Mouse (Mus musculus): Measurements from ENCODE around the gene Fmo2.

Fmo2 gene

GRCm38 (mm10) chr1:162888646-162889045, 9.9 kb downstream of the Fmo2 start:
- no peak for DNase-seq

GRCm38 (mm10) chr1:162887644-162888043, 10.9 kb downstream of the Fmo2 start:
- DNase-seq: no peak

- DNase-seq: no peak
Measured at GRCm38 (mm10) chr1:162886138-162886816, 12.2 kb downstream of the Fmo2 start.

- no peak for DNase-seq
Measured at GRCm38 (mm10) chr1:162882681-162883080, 15.8 kb downstream of the Fmo2 start.

- DNase-seq: no peak
Measured at GRCm38 (mm10) chr1:162879595-162880369, 18.7 kb downstream of the Fmo2 start.

GRCm38 (mm10) chr1:162875091-162875490, 23.4 kb downstream of the Fmo2 start:
- DNase-seq: no peak

- no peak for DNase-seq
Measured at GRCm38 (mm10) chr1:162871701-162872311, 26.7 kb downstream of the Fmo2 start.

- DNase-seq: no peak
Measured at GRCm38 (mm10) chr1:162870978-162871377, 27.5 kb downstream of the Fmo2 start.

- DNase-seq: no peak
Measured at GRCm38 (mm10) chr1:162867396-162867795, 31.1 kb downstream of the Fmo2 start.

- DNase-seq: no peak
Measured at GRCm38 (mm10) chr1:162866280-162866681, 32.2 kb downstream of the Fmo2 start, which contains the start of gene Fmo1. Gene Fmo1 (minus strand): TSS chr1:162866610.

- no peak for DNase-seq
Measured at GRCm38 (mm10) chr1:162865493-162865830, 33.1 kb downstream of the Fmo2 start.

- DNase-seq: no peak
Measured at GRCm38 (mm10) chr1:162864816-162865492, 33.6 kb downstream of the Fmo2 start.

- DNase-seq: no peak
Measured at GRCm38 (mm10) chr1:162864279-162864678, 34.2 kb downstream of the Fmo2 start.

- DNase-seq: no peak
Measured at GRCm38 (mm10) chr1:162863579-162863978, 34.9 kb downstream of the Fmo2 start.

- no peak for DNase-seq
Measured at GRCm38 (mm10) chr1:162862328-162862727, 36.2 kb downstream of the Fmo2 start.

GRCm38 (mm10) chr1:162859996-162860605, 38.4 kb downstream of the Fmo2 start:
- DNase-seq: no peak

- no peak for DNase-seq
Measured at GRCm38 (mm10) chr1:162859545-162859976, 39.0 kb downstream of the Fmo2 start.

- DNase-seq: no peak
Measured at GRCm38 (mm10) chr1:162858748-162859130, 39.8 kb downstream of the Fmo2 start.

GRCm38 (mm10) chr1:162857766-162858747, 40.5 kb downstream of the Fmo2 start:
- no peak for DNase-seq

- no peak for DNase-seq
Measured at GRCm38 (mm10) chr1:162853812-162854482, 44.6 kb downstream of the Fmo2 start.

GRCm38 (mm10) chr1:162847554-162847953, 51.0 kb downstream of the Fmo2 start:
- DNase-seq: no peak
